10 mouse cellular contexts compared by ENCODE assay signal in the genomic region with DNA sequence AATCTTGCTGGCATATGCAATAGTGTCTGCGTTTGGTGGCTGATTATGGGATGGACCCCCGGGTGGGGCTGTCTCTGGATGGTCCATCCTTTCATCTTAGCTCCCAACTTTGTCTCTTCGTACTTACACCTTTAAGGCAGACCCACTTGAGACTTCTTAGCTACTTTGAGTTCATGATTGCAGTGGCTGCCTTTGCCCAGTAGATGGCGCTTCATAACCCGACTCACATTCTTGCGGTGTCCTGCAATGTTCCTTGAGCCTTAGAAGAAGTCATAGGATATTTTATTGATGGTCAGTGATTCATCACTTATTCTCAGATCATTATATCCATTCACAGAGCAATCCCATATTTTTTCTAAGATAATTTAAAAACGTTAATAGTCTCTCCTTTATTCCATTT. TPM values are rescaled to one million over a fixed set of nuclear protein-coding genes. Genes with fewer than 3 reads are reported as not detected.
DNase-seq lines count a peak whose midpoint lies in the region; ATAC-seq and TF ChIP-seq lines count a peak whose summit lies in the region.
"Had no signal": no experiment of that assay in that cellular context is flagged by ENCODE, and none has a peak within 500 bp of the region (broad histone marks: within the 10 kb centered on the region; RNA-seq: fewer than 3 reads in every experiment).

No protein-coding gene starts in this region.

- no peak overlapping the region for H3K4me3 ChIP-seq in E14TG2a.4 (replicated peaks; ENCODE audit: low read length)
- H3K4me3 ChIP-seq: embryonic facial prominence, embryonic 12.5 days; lung, embryonic 15.5 days had no signal

- TF ChIP-seq CTCF in E14TG2a.4 (conservative IDR thresholded peaks at IDR 0.05; ENCODE audit: low read length) = peak; percentile 80

- no peaks in the 10 kb centered on the region for H3K4me1 ChIP-seq in E14TG2a.4 (replicated peaks; ENCODE audit: low read depth, low read length)
- H3K4me1 ChIP-seq: embryonic facial prominence, embryonic 12.5 days; lung, embryonic 15.5 days had no signal

- no peaks in the 10 kb centered on the region for H3K36me3 ChIP-seq in E14TG2a.4 (ENCODE audit: insufficient read depth, low read length)
- H3K36me3 ChIP-seq: embryonic facial prominence, embryonic 12.5 days; lung, embryonic 15.5 days had no signal

- no peaks in the 10 kb centered on the region for H3K9me3 ChIP-seq in E14TG2a.4 (ENCODE audit: low read length)
- H3K9me3 ChIP-seq: embryonic facial prominence, embryonic 12.5 days; lung, embryonic 15.5 days had no signal

- peak; percentile 79 for ATAC-seq in megakaryocyte-erythroid progenitor cell, adult 5-6 weeks (replicated peaks; ENCODE audit: low FRiP score, low TSS enrichment, poor library complexity, severe bottlenecking)

- H3K27me3 ChIP-seq in E14TG2a.4 (ENCODE audit: insufficient read depth, low read length) = no peaks in the 10 kb centered on the region
- H3K27me3 ChIP-seq: embryonic facial prominence, embryonic 12.5 days; lung, embryonic 15.5 days had no signal

- DNase-seq in heart, adult 8-10 months (ENCODE audit: low spot score) = peak; percentile 11
- DNase-seq in heart, adult 9 months (ENCODE audit: low spot score in 2 of 2) = no peak
- DNase-seq in c-Kit-positive CD71-positive TER-119-positive erythroid progenitor cells, embryonic 14.5 days (ENCODE audit: low spot score) = peak; percentile 27
- peak; percentile 5 to 21 for DNase-seq in frontal cortex, postnatal 25 days (ENCODE audit: low spot score in 2 of 2)
- DNase-seq in kidney, postnatal 14 days = peak; percentile 25
- peak; percentile 5 for DNase-seq in thymus, postnatal 14 days

RNA-seq across cellular contexts. Expression of a gene that starts 38.5 kb away (rescaled TPM):
- total RNA-seq in heart, adult 8-10 months (2022) = 1 to 10 TPM in 2 of 4 experiments, under 1 TPM in 2; 0.25 to 1.4 (median 0.84) TPM
- total RNA-seq in megakaryocyte-erythroid progenitor cell, adult 5-6 weeks (2014; fragmentation: Nextera tagmentation) = not detected in 2 replicates
- not detected in 2 replicates for total RNA-seq in megakaryocyte-erythroid progenitor cell, adult 5-6 weeks (2017)

Comparison
In these comparisons a context has a peak if more than half of its experiments do, and no peak if none do; other contexts are left out.
1. DNase-seq: peak in heart, adult 8-10 months (single experiment), c-Kit-positive CD71-positive TER-119-positive erythroid progenitor cells, embryonic 14.5 days (single experiment), frontal cortex, postnatal 25 days (2 of 2), kidney, postnatal 14 days (single experiment) and thymus, postnatal 14 days (single experiment); none in heart, adult 9 months (0 of 2).